Mouse (Mus musculus) small intestine, adult 2 months (tissue): Measurements from ENCODE around the gene Nos1.

Source experiments
- CTCF ChIP-seq: fragments of 200-500 bp; IDR thresholded peaks from 2 replicates; pipeline ENCODE4 v1.5.1; 2012; ENCODE audit warnings: low read depth, mild to moderate bottlenecking, control low read depth, inconsistent platforms, low read length, moderate library complexity, mixed read lengths; ENCODE audit not compliant: insufficient replicate concordance, insufficient read length; ENCODE audit errors: extremely low read depth
- POLR2A ChIP-seq: fragments of 200-500 bp; IDR thresholded peaks from 2 replicates; pipeline ENCODE4 v1.6.1; 2012; ENCODE audit warnings: low read depth, mild to moderate bottlenecking, control low read depth, inconsistent platforms, low read length, moderate library complexity

- TF ChIP-seq POLR2A (no peak), CTCF (no peak)
Observed at GRCm38 (mm10) chr5:117996581-117996980, 215.7 kb downstream of the Nos1 start.
